Comparison of ENCODE assay signal across 26 mouse cellular contexts in genomic region chr9:120282461-120283047, GRCm38 (mm10). TPM values are rescaled to one million over a fixed set of nuclear protein-coding genes. Genes with fewer than 3 reads are reported as not detected.
DNase-seq lines count a peak whose midpoint lies in the region; TF ChIP-seq lines count a peak whose summit lies in the region.
"Had no signal": no experiment of that assay in that cellular context is flagged by ENCODE, and none has a peak within 500 bp of the region (broad histone marks: within the 10 kb centered on the region; RNA-seq: fewer than 3 reads in every experiment).

No protein-coding gene starts in this region.

- intact Hi-C loops in heart, adult 2 months (cut with DNase I) = no loop called here

- no peaks in the 10 kb centered on the region for H3K36me3 ChIP-seq in heart, adult 2 months (ENCODE audit: control insufficient read depth, insufficient read depth, low read length)
- H3K36me3 ChIP-seq: embryonic facial prominence, embryonic 12.5 days; embryonic facial prominence, embryonic 15.5 days; G1E; heart, embryonic 10.5 days; heart, embryonic 13.5 days had no signal

- H3K4me1 ChIP-seq in heart, adult 2 months (ENCODE audit: control insufficient read depth, insufficient read depth, low read length) = no peaks in the 10 kb centered on the region
- H3K4me1 ChIP-seq: embryonic facial prominence, embryonic 12.5 days; embryonic facial prominence, embryonic 15.5 days; heart, embryonic 10.5 days; heart, embryonic 13.5 days had no signal

- no peak overlapping the region for H3K9ac ChIP-seq in heart, adult 2 months (ENCODE audit: low read depth, low read length)
- H3K9ac ChIP-seq: embryonic facial prominence, embryonic 12.5 days; embryonic facial prominence, embryonic 15.5 days; forebrain, postnatal 0 days; heart, embryonic 13.5 days; hindbrain, embryonic 14.5 days had no signal

- TF ChIP-seq POLR2A in heart, adult 2 months (IDR thresholded peaks at IDR 0.05; ENCODE audit: insufficient read depth, low read depth, low read length) = no peak

- peak; percentile 34 for DNase-seq in adrenal gland, postnatal 10 days
- DNase-seq in adrenal gland, adult 18-20 months (ENCODE audit: low spot score in 2 of 2) = no peak
- DNase-seq in heart, adult 11 months = peak; percentile 84
- DNase-seq in heart, adult 2 months = no peak
- DNase-seq in layer of hippocampus, adult 2 months (ENCODE audit: low spot score in 2 of 2) = no peak
- no peak for DNase-seq in layer of hippocampus, adult 11-12 months (ENCODE audit: low spot score)
- DNase-seq in large intestine, adult 2 months (ENCODE audit: low read depth, low spot score) = peak; percentile 76
- DNase-seq: B cell, adult 2 months; cerebellum, adult 11-12 months; cerebellum, adult 8-10 months; cerebellum, postnatal 10 days; forebrain, postnatal 0 days; gastrocnemius, adult 2 months; gastrocnemius, postnatal 14 days; heart, adult 18-20 months; heart, postnatal 14 days; heart, postnatal 4 days had no signal

- TF ChIP-seq CTCF in heart, adult 2 months (IDR thresholded peaks at IDR 0.05) = no peak
- TF ChIP-seq CTCF in layer of hippocampus, adult 2 months (conservative IDR thresholded peaks at IDR 0.05) = no peak

- no peak overlapping the region for H3K27ac ChIP-seq in heart, adult 2 months
- H3K27ac ChIP-seq in layer of hippocampus, adult 2 months = peak overlapping the region; percentile 63; the same call in 1 of the 2 replicates
- H3K27ac ChIP-seq: embryonic facial prominence, embryonic 12.5 days; embryonic facial prominence, embryonic 15.5 days; gastrocnemius, adult 2 months; heart, embryonic 10.5 days; heart, embryonic 13.5 days; hindbrain, embryonic 14.5 days; hindbrain, postnatal 0 days had no signal

- 52% methylated on average over 9 of the region's 9 CpGs for WGBS in heart, adult 2 months
- 11% methylated on average over 9 of the region's 9 CpGs for WGBS in large intestine, adult 2 months

- no peaks in the 10 kb centered on the region for H3K27me3 ChIP-seq in heart, adult 2 months (ENCODE audit: control insufficient read depth, insufficient read depth, low read length)
- H3K27me3 ChIP-seq: CH12.LX; embryonic facial prominence, embryonic 12.5 days; embryonic facial prominence, embryonic 15.5 days had no signal

- no peaks in the 10 kb centered on the region for H3K79me2 ChIP-seq in heart, adult 2 months (replicated peaks; ENCODE audit: control insufficient read depth, insufficient read depth, low read length)

- TF ChIP-seq EP300 in heart, adult 2 months (IDR thresholded peaks at IDR 0.05; ENCODE audit: insufficient read depth, low read depth, low read length) = no peak

- H3K4me3 ChIP-seq in heart, adult 2 months = no peak overlapping the region
- no peak overlapping the region for H3K4me3 ChIP-seq in layer of hippocampus, adult 2 months
- H3K4me3 ChIP-seq: embryonic facial prominence, embryonic 12.5 days; embryonic facial prominence, embryonic 15.5 days; gastrocnemius, adult 2 months; heart, embryonic 10.5 days; heart, embryonic 13.5 days had no signal

RNA-seq across cellular contexts. Expression of gene Myrip, which starts 18.8 kb away (rescaled TPM):
- total RNA-seq in adrenal gland, postnatal 10 days (2021) = 1 to 10 TPM; 6.0 to 8.7 TPM
- 1 to 10 TPM; 6.2 to 6.8 TPM for total RNA-seq in adrenal gland, adult 18-20 months (2021)
- 1 to 10 TPM; 5.4 to 6.2 TPM for total RNA-seq in heart, adult 2 months (2021)
- 1.5 and 1.8 TPM in 2 replicates for polyA plus RNA-seq in heart, adult 2 months (2012; rRNA removed)
- total RNA-seq in layer of hippocampus, adult 2 months (2021) = 10 to 100 TPM; 54.7 to 58.7 TPM
- polyA plus RNA-seq in large intestine, adult 2 months (2012; rRNA removed) = 1.3 and 1.9 TPM in 2 replicates
- total RNA-seq: CH12.LX had no signal
- polyA plus RNA-seq: G1E; inflammation-experienced regulatory T-cells, adult 6 months had no signal

Comparison
In these comparisons a context has a peak if more than half of its experiments do, and no peak if none do; other contexts are left out.
1. DNase-seq: peak in adrenal gland, postnatal 10 days (single experiment), heart, adult 11 months (single experiment) and large intestine, adult 2 months (single experiment); none in adrenal gland, adult 18-20 months (0 of 2), heart, adult 2 months (0 of 2), layer of hippocampus, adult 2 months (0 of 2) and layer of hippocampus, adult 11-12 months (single experiment).
2. RNA of gene Myrip, which starts 18.8 kb away (total RNA-seq): 54.7 to 58.7 TPM in layer of hippocampus, adult 2 months; 6.0 to 8.7 TPM in adrenal gland, postnatal 10 days, 6.2 to 6.8 TPM in adrenal gland, adult 18-20 months and 5.4 to 6.2 TPM in heart, adult 2 months; every median in the first group is over 4 times any median in the second.